11 mouse cellular contexts compared by ENCODE assay signal in the genomic region with DNA sequence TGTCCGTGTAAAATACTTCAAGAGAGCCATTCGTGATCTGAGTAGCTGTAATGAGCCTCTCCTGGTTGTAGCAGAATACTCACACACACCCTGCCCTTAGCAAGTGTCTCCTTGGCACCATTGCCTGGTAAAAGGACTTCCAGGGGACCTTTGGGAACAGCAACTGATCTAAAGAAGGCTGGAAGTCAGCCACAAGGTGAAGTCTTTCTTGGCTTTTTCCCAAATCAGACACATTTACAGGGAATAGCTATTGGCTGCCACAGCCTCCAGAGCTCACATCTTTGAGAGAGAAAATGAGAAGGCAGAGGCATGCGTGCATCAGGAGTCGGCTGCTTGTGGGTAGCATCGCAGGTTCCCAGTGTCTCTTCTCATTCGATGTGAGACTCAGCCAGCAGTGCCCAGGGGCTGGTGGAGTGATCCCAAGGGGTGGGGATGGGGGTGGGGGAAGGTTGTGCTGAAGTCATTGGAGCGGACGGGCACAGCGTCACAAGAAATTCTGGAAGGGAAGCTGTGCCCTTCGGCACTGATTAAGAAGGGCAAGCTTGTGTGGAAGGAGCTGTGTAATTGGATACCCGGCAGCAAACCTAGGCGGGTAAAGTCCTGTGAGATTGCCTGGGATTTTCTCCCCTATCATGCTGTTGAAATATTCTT.
A peak's percentile ranks its signal among the peaks of the same experiment; 100 is the strongest.
DNase-seq lines count a peak whose midpoint lies in the region; ATAC-seq lines count a peak whose summit lies in the region.
"Had no signal": no experiment of that assay in that cellular context is flagged by ENCODE, and none has a peak within 500 bp of the region (broad histone marks: within the 10 kb centered on the region; RNA-seq: fewer than 3 reads in every experiment).

No protein-coding gene starts in this region.

- H3K36me3 ChIP-seq in heart, embryonic 12.5 days: no peaks in the 10 kb centered on the region
- no peaks in the 10 kb centered on the region for H3K36me3 ChIP-seq in kidney, embryonic 16.5 days (ENCODE audit: insufficient read depth, low read length)

- H3K27ac ChIP-seq in heart, embryonic 12.5 days (ENCODE audit: poor library complexity, severe bottlenecking): no peak overlapping the region
- H3K27ac ChIP-seq in kidney, embryonic 16.5 days (ENCODE audit: low read length): no peak overlapping the region

- H3K9ac ChIP-seq in heart, embryonic 12.5 days: no peak overlapping the region
- H3K9ac ChIP-seq in kidney, embryonic 16.5 days (replicated peaks; ENCODE audit: low read length): no peak overlapping the region

- H3K4me3 ChIP-seq in heart, embryonic 12.5 days: no peak overlapping the region
- no peak overlapping the region for H3K4me3 ChIP-seq in kidney, embryonic 16.5 days (ENCODE audit: low read length)
- H3K4me3 ChIP-seq: erythroblast, embryonic 14.5 days had no signal

- DNase-seq in heart, postnatal 25 days (ENCODE audit: low spot score): no peak
- peak; percentile 18 for DNase-seq in ovary, postnatal 36 days (ENCODE audit: low spot score)
- no peak for DNase-seq in ovary, postnatal 14 days (ENCODE audit: low spot score)
- no peak for DNase-seq in frontal cortex, postnatal 36 days (ENCODE audit: low spot score in 2 of 2)
- DNase-seq: adrenal gland, adult 8-10 months; layer of hippocampus, postnatal 36 days had no signal

- no peaks in the 10 kb centered on the region for H3K27me3 ChIP-seq in heart, embryonic 12.5 days (replicated peaks)
- no peaks in the 10 kb centered on the region for H3K27me3 ChIP-seq in kidney, embryonic 16.5 days (ENCODE audit: insufficient read depth, low read length)

- no peaks in the 10 kb centered on the region for H3K9me3 ChIP-seq in heart, embryonic 12.5 days (replicated peaks)
- no peaks in the 10 kb centered on the region for H3K9me3 ChIP-seq in kidney, embryonic 16.5 days (ENCODE audit: low read length)

- WGBS in heart, embryonic 12.5 days: 41% methylated on average over 12 of the region's 12 CpGs
- 32% methylated on average over 12 of the region's 12 CpGs for WGBS in kidney, embryonic 16.5 days

- no peaks in the 10 kb centered on the region; the same call in 1 of the 2 replicates for H3K4me1 ChIP-seq in heart, embryonic 12.5 days (replicated peaks)
- H3K4me1 ChIP-seq in kidney, embryonic 16.5 days (ENCODE audit: insufficient read depth, low read length): peaks cover 16% of the 10 kb centered on the region; the same call in 1 of the 2 replicates

- ATAC-seq in heart, embryonic 12.5 days (ENCODE audit: insufficient number of reproducible peaks, low FRiP score): no peak
- ATAC-seq in kidney, embryonic 16.5 days (ENCODE audit: low FRiP score, low TSS enrichment): peak; percentile 89
- no peak for ATAC-seq in megakaryocyte-erythroid progenitor cell, adult 5-6 weeks (replicated peaks; ENCODE audit: low FRiP score, low TSS enrichment, poor library complexity, severe bottlenecking)
- no peak for ATAC-seq in granulocyte monocyte progenitor cell, adult 5-6 weeks (replicated peaks; ENCODE audit: poor library complexity, severe bottlenecking)

- intact Hi-C loops in heart, postnatal 25 days (cut with DNase I): no loop called here

- peak overlapping the region; percentile 33 for H3K4me2 ChIP-seq in heart, embryonic 12.5 days
- peak overlapping the region; percentile 38 for H3K4me2 ChIP-seq in kidney, embryonic 16.5 days (replicated peaks; ENCODE audit: low read depth, low read length)
